ENCODE assay signal across 8 mouse cellular contexts in the genomic region with DNA sequence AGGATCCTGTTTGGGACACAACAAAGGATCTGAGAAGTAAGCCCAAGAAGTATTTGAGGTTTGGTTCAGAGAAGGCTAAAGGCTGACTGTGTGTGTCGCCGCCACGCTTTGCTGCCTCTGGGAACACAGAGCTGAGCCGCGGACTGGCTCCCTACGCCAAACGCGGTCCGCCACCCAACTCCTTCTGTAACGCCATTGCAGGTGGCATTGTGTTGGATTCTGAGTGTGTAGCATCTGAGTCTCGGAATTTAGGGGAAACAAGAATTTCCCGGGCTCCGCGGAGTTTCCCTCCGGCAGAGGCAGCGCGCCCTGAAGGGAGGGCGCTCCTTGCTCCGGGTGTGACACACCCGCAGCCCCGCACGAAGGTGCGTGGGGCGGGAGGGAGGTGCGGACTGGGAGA. TPM values are rescaled to one million over a fixed set of nuclear protein-coding genes. Genes with fewer than 3 reads are reported as not detected.
A peak's percentile ranks its signal among the peaks of the same experiment; 100 is the strongest.
DNase-seq lines count a peak whose midpoint lies in the region; ATAC-seq and TF ChIP-seq lines count a peak whose summit lies in the region.

No protein-coding gene starts in this region.

- intact Hi-C loops in left cerebral cortex, adult 2 months (cut with DNase I): loop anchor here (5.0 to 10.0 kb wide), 5 partner anchors 930 to 1648 kb away; no protein-coding TSS in a partner anchor
- intact Hi-C loops in left cerebral cortex, postnatal 4 days (cut with DNase I): loop anchor here (5.0 to 10.0 kb wide), 2 partner anchors 232 to 1325 kb away; no protein-coding TSS in a partner anchor

- H3K9me3 ChIP-seq in embryonic facial prominence, embryonic 11.5 days (replicated peaks; ENCODE audit: control insufficient read depth, low read length): no peaks in the 10 kb centered on the region
- no peaks in the 10 kb centered on the region for H3K9me3 ChIP-seq in hindbrain, embryonic 11.5 days (ENCODE audit: control insufficient read depth, low read length)
- H3K9me3 ChIP-seq in midbrain, embryonic 11.5 days (ENCODE audit: control insufficient read depth, low read length): no peaks in the 10 kb centered on the region

- no peaks in the 10 kb centered on the region for H3K36me3 ChIP-seq in embryonic facial prominence, embryonic 11.5 days (replicated peaks; ENCODE audit: control insufficient read depth, insufficient read depth, low read depth, low read length)
- H3K36me3 ChIP-seq in hindbrain, embryonic 11.5 days (ENCODE audit: control insufficient read depth, insufficient read depth, low read length): no peaks in the 10 kb centered on the region
- H3K36me3 ChIP-seq in midbrain, embryonic 11.5 days (ENCODE audit: control insufficient read depth, insufficient read depth, low read length): no peaks in the 10 kb centered on the region

- peak overlapping the region; percentile 74 for H3K27ac ChIP-seq in left cerebral cortex, adult 2 months
- no peak overlapping the region; the same call in 1 of the 2 replicates for H3K27ac ChIP-seq in embryonic facial prominence, embryonic 11.5 days (replicated peaks; ENCODE audit: low read depth, low read length)
- H3K27ac ChIP-seq in hindbrain, embryonic 11.5 days (ENCODE audit: low read depth, low read length): peak overlapping the region; percentile 82
- H3K27ac ChIP-seq in midbrain, embryonic 11.5 days (ENCODE audit: low read depth, low read length): no peak overlapping the region

- no peak for DNase-seq in left cerebral cortex, adult 2 months (ENCODE audit: extremely low spot score in 1 of 2, low spot score in 2 of 2)
- DNase-seq in left cerebral cortex, postnatal 4 days: no peak
- peak; percentile 48 for DNase-seq in embryonic facial prominence, embryonic 11.5 days (ENCODE audit: low spot score)
- DNase-seq in hindbrain, embryonic 11.5 days (ENCODE audit: low spot score): no peak
- DNase-seq in midbrain, embryonic 11.5 days (ENCODE audit: low spot score, missing footprints): peak; percentile 97
- DNase-seq in right cerebral cortex, postnatal 36 days (ENCODE audit: low spot score in 2 of 2): no peak
- no peak for DNase-seq in urinary bladder, postnatal 36 days (ENCODE audit: low spot score in 2 of 2)
- DNase-seq in lung, adult 18-20 months: no peak

- peak overlapping the region; percentile 79 for H3K9ac ChIP-seq in embryonic facial prominence, embryonic 11.5 days (replicated peaks; ENCODE audit: low read length)
- H3K9ac ChIP-seq in hindbrain, embryonic 11.5 days (ENCODE audit: low read depth, low read length): peak overlapping the region; percentile 72
- H3K9ac ChIP-seq in midbrain, embryonic 11.5 days (ENCODE audit: low read length): peak overlapping the region; percentile 70

- WGBS in embryonic facial prominence, embryonic 11.5 days: 0% methylated on average over 25 of the region's 25 CpGs
- WGBS in hindbrain, embryonic 11.5 days: under 1% methylated on average over 25 of the region's 25 CpGs
- under 1% methylated on average over 25 of the region's 25 CpGs for WGBS in midbrain, embryonic 11.5 days

- peak overlapping the region; percentile 81 for H3K4me3 ChIP-seq in left cerebral cortex, adult 2 months
- peak overlapping the region; percentile 65 for H3K4me3 ChIP-seq in embryonic facial prominence, embryonic 11.5 days (ENCODE audit: low read depth, low read length)
- peak overlapping the region; percentile 64 for H3K4me3 ChIP-seq in hindbrain, embryonic 11.5 days (ENCODE audit: low read depth, low read length)
- H3K4me3 ChIP-seq in midbrain, embryonic 11.5 days (ENCODE audit: low read depth, low read length): peak overlapping the region; percentile 52

- H3K4me1 ChIP-seq in embryonic facial prominence, embryonic 11.5 days (ENCODE audit: control insufficient read depth, insufficient read depth, low read length): no peaks in the 10 kb centered on the region; the same call in 1 of the 2 replicates
- peaks cover 2% of the 10 kb centered on the region; the same call in 1 of the 2 replicates for H3K4me1 ChIP-seq in hindbrain, embryonic 11.5 days (replicated peaks; ENCODE audit: control insufficient read depth, insufficient read depth, low read length)
- peaks cover 24% of the 10 kb centered on the region for H3K4me1 ChIP-seq in midbrain, embryonic 11.5 days (ENCODE audit: control insufficient read depth, insufficient read depth, low read length)

- peak overlapping the region; percentile 82 for H3K4me2 ChIP-seq in embryonic facial prominence, embryonic 11.5 days (ENCODE audit: low read depth, low read length)
- H3K4me2 ChIP-seq in hindbrain, embryonic 11.5 days (replicated peaks; ENCODE audit: low read depth, low read length): peak overlapping the region; percentile 86
- H3K4me2 ChIP-seq in midbrain, embryonic 11.5 days: peak overlapping the region; percentile 86

- no peak for ATAC-seq in embryonic facial prominence, embryonic 11.5 days (replicated peaks; ENCODE audit: insufficient number of reproducible peaks, low FRiP score, low TSS enrichment, low read depth)
- no peak; the same call in 1 of the 2 replicates for ATAC-seq in hindbrain, embryonic 11.5 days (ENCODE audit: low FRiP score)
- peak; percentile 2; the same call in 1 of the 2 replicates for ATAC-seq in midbrain, embryonic 11.5 days (ENCODE audit: low FRiP score)

- TF ChIP-seq CTCF in left cerebral cortex, adult 2 months (IDR thresholded peaks at IDR 0.05): no peak

- no peaks in the 10 kb centered on the region for H3K27me3 ChIP-seq in embryonic facial prominence, embryonic 11.5 days (ENCODE audit: control insufficient read depth, insufficient read depth, low read length)
- peaks cover 14% of the 10 kb centered on the region for H3K27me3 ChIP-seq in hindbrain, embryonic 11.5 days (ENCODE audit: control insufficient read depth, insufficient read depth, low read length)
- H3K27me3 ChIP-seq in midbrain, embryonic 11.5 days (ENCODE audit: control insufficient read depth, insufficient read depth, low read length): peaks cover 40% of the 10 kb centered on the region

RNA-seq across cellular contexts. Expression of gene Nrp2, which starts 0.3 kb away (rescaled TPM):
- 10 to 100 TPM; 32.8 to 34.7 TPM for total RNA-seq in left cerebral cortex, adult 2 months (2021)
- total RNA-seq in left cerebral cortex, postnatal 4 days (2021): 10 to 100 TPM; 49.9 to 86.2 TPM
- 20.2 and 23.7 TPM in 2 replicates for polyA plus RNA-seq in embryonic facial prominence, embryonic 11.5 days (2014; fragmentation: Nextera tagmentation; extraction: Ambion mirVana)
- polyA plus RNA-seq in hindbrain, embryonic 11.5 days (2014; fragmentation: Nextera tagmentation; extraction: Ambion mirVana): 22.5 and 29.3 TPM in 2 replicates
- polyA plus RNA-seq in midbrain, embryonic 11.5 days (2014; fragmentation: Nextera tagmentation; extraction: Ambion mirVana): 12.5 and 13.3 TPM in 2 replicates

Comparison
In these comparisons a context has a peak if more than half of its experiments do, and no peak if none do; other contexts are left out.
1. DNase-seq: peak in embryonic facial prominence, embryonic 11.5 days (single experiment) and midbrain, embryonic 11.5 days (single experiment); none in left cerebral cortex, adult 2 months (0 of 2), left cerebral cortex, postnatal 4 days (single experiment), hindbrain, embryonic 11.5 days (single experiment), right cerebral cortex, postnatal 36 days (0 of 2), urinary bladder, postnatal 36 days (0 of 2) and lung, adult 18-20 months (0 of 2).
2. H3K27ac ChIP-seq: peak in left cerebral cortex, adult 2 months (single experiment) and hindbrain, embryonic 11.5 days (single experiment); none in embryonic facial prominence, embryonic 11.5 days (single experiment) and midbrain, embryonic 11.5 days (single experiment).
3. Peak in every context shown above with its lines, with median percentiles within 50 percentile points of each other: H3K4me3 ChIP-seq, H3K4me2 ChIP-seq and H3K9ac ChIP-seq.